Mouse (Mus musculus) heart, embryonic 10.5 days (tissue): ENCODE measurements around the gene Bcl7b. TPM values are rescaled to one million over a fixed set of nuclear protein-coding genes. Genes with fewer than 3 reads are reported as not detected.
A peak's percentile ranks its signal among the peaks of the same experiment; 100 is the strongest.

Experiments
- DNase-seq: peaks from one replicate; pipeline ENCODE4 v3.0.0-alpha.2; 2017; ENCODE audit warnings: low spot score
- H3K27ac ChIP-seq: fragments of 300-500 bp; sonication (generic); 2 replicates; pipeline ENCODE4 v1.5.1; 2016; ENCODE audit warnings: mild to moderate bottlenecking
- H3K27me3 ChIP-seq: fragments of 300-500 bp; sonication (generic); 2 replicates; pipeline ENCODE4 v1.6.1; 2016; ENCODE audit warnings: mild to moderate bottlenecking; ENCODE audit not compliant: poor library complexity, insufficient read depth, severe bottlenecking
- H3K36me3 ChIP-seq: fragments of 300-500 bp; sonication (generic); 2 replicates; pipeline ENCODE4 v1.6.1; 2016; ENCODE audit warnings: mild to moderate bottlenecking, moderate library complexity
- H3K4me1 ChIP-seq: fragments of 300-500 bp; sonication (generic); 2 replicates; pipeline ENCODE4 v1.6.1; 2016; ENCODE audit warnings: mild to moderate bottlenecking
- H3K4me3 ChIP-seq: fragments of 300-500 bp; sonication (generic); 2 replicates; pipeline ENCODE4 v1.5.1; 2016; ENCODE audit warnings: mild to moderate bottlenecking, moderate library complexity
- H3K9me3 ChIP-seq: fragments of 300-500 bp; sonication (generic); 2 replicates; pipeline ENCODE4 v1.6.1; 2016; ENCODE audit warnings: mild to moderate bottlenecking, moderate library complexity
- WGBS: fragments of 180-500 bp; shearing (Covaris S2); methylation state at CpG from one replicate; pipeline ENCODE4 v1.1.7; 2016; 5-methylcytosine and 5-hydroxymethylcytosine counted together
- polyA plus RNA-seq: library from polyadenylated mRNA; unstranded; fragments of >200 nt; fragmentation: Nextera tagmentation; extraction: Ambion mirVana; gene quantifications from 2 replicates; pipeline ENCODE4 v1.2.1, GENCODE M21; 2016

Gene Bcl7b
- polyA plus RNA-seq, 1 experiment from 2014 or later, result 45.3 TPM

DNA sequence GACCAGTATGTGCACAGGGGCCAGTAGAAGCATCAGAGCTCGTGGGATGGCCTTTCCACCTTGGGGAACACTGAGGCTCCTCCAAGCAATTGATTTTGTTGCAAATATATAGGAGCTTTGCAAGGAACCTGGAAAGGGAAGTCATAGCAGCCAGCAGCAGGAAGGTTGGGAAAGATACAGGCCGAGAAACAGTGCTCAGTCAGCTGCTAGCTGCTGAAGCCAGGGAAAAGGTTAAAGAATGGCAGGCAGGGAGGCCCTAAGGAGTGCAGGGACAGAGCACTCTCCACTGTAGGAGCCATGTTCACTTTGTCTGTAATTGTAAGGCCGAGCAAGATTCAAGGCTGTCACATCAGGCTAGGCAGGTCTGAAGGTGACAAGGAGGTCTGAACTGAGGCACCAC is 10.4 kb downstream of the Bcl7b start:
- H3K27me3 ChIP-seq, result no peaks in the 10 kb centered on the region
- DNase-seq, result no peak
- no peaks in the 10 kb centered on the region for H3K9me3 ChIP-seq
- WGBS, result 74% methylated on average over 3 of the region's 3 CpGs
- peaks cover 88% of the 10 kb centered on the region for H3K36me3 ChIP-seq
- peak overlapping the region; percentile 47; the same call in 1 of the 2 replicates for H3K27ac ChIP-seq
- no peaks in the 10 kb centered on the region for H3K4me1 ChIP-seq
- H3K4me3 ChIP-seq, result no peak overlapping the region

DNA sequence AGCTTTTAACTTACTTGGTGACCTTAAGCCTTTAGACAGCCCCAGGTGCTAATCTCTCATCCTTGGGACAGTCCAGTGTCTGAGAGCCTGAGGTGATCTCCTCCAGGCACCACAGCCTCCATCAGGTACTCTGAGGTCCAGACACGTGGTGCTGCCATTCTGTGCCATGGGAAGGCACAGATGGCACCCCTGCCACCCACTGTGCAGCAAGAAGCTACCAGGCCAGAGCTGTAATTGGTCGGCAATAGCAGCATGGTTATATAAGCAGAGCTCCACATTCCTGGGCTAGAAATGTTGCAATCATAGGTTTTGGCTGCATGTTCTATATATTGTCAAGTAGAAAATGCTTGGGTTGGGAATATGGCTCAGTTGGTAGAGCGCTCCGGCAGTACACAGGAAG is 10.9 kb downstream of the Bcl7b start:
- WGBS, result 88% methylated on average over 4 of the region's 4 CpGs
- H3K9me3 ChIP-seq, result no peaks in the 10 kb centered on the region
- H3K36me3 ChIP-seq, result peaks cover 83% of the 10 kb centered on the region
- H3K4me1 ChIP-seq, result no peaks in the 10 kb centered on the region
- no peak overlapping the region for H3K4me3 ChIP-seq
- H3K27ac ChIP-seq, result no peak overlapping the region
- no peak for DNase-seq
- H3K27me3 ChIP-seq, result no peaks in the 10 kb centered on the region

- H3K4me1 ChIP-seq, result no peaks in the 10 kb centered on the region
- no peak for DNase-seq
- H3K4me3 ChIP-seq, result no peak overlapping the region
- H3K27me3 ChIP-seq, result no peaks in the 10 kb centered on the region
- peaks cover 78% of the 10 kb centered on the region for H3K36me3 ChIP-seq
- WGBS, result 89% methylated on average over 7 of the region's 7 CpGs
- no peak overlapping the region for H3K27ac ChIP-seq
- no peaks in the 10 kb centered on the region for H3K9me3 ChIP-seq
These were observed 11.5 kb downstream of the Bcl7b start for GRCm38 (mm10) chr5:135179616-135180015.

- Histone ChIP-seq H3K4me3 (no peak overlapping the region), H3K9me3 (no peaks in the 10 kb centered on the region), H3K27me3 (no peaks in the 10 kb centered on the region), H3K36me3 (peaks cover 71% of the 10 kb centered on the region), H3K4me1 (no peaks in the 10 kb centered on the region), H3K27ac (no peak overlapping the region)
- no peak for DNase-seq
- WGBS, result 92% methylated on average over 14 of the region's 14 CpGs
These were observed 12.7 kb downstream of the Bcl7b start for GRCm38 (mm10) chr5:135180796-135181195.

GRCm38 (mm10) chr5:135181776-135182175 is 13.7 kb downstream of the Bcl7b start:
- 80% methylated on average over 6 of the region's 6 CpGs for WGBS
- DNase-seq, result no peak
- Histone ChIP-seq H3K27me3 (no peaks in the 10 kb centered on the region), H3K4me1 (no peaks in the 10 kb centered on the region), H3K36me3 (peaks cover 66% of the 10 kb centered on the region), H3K9me3 (no peaks in the 10 kb centered on the region), H3K4me3 (no peak overlapping the region), H3K27ac (no peak overlapping the region)

DNA sequence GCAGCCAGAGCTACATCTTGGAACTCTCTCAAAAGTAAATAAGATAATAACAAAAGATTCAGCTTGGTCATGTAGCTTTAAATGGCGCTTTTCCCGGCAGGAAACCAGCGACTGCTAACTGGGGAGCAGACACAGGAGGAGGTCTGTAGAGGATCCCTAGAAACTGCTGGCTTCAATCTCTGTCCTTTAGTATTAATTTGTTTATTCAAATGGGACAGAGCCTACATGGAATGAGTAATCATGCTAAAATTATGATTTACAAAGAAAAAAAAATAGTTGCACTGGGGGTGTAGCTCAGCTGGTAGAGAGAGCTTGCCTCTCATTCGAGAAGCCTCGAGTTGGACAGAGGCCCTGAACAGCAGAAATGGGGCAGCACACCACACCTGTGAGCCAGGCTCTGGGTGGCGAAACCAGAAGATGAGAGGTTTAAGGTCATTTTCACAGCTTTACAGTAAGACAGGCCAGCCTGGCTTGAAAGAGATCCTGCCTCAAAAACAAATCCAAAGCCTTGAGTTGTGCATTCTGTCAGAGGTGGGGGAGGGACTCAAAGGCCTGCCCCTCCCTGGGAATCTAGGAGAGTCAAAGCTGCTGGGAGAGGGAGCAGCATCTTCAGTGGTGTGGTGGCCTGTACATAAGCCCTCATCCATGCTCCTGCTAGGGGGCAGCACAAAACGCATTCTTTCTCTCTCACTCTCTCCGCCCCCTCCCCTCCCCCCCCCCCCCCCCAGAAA is 15.2 kb downstream of the Bcl7b start:
- Histone ChIP-seq H3K27me3 (no peaks in the 10 kb centered on the region), H3K4me3 (no peak overlapping the region), H3K36me3 (peaks cover 51% of the 10 kb centered on the region), H3K9me3 (no peaks in the 10 kb centered on the region), H3K4me1 (no peaks in the 10 kb centered on the region), H3K27ac (no peak overlapping the region)
- DNase-seq, result no peak
- WGBS, result 58% methylated on average over 8 of the region's 8 CpGs

DNA sequence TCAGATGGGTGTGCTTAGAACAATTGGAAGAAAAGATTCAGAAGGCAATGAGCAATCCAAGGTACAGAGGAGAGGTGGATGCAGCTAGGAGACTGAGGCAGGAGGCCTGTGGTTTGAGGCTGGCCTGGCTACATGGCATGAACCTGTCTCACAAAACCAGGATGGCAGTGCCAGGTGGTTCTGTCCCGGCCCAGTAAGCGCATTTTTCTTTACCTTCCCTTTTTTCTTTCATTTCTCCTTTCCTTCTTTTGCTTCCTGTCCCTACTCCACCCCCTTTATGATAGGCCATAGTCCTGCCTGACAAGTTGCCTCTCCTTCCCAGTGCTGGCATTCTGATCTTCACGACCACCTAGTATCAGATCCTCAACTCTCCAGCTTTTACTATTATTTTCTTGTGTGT is 16.9 kb downstream of the Bcl7b start:
- no peak for DNase-seq
- H3K4me3 ChIP-seq, result no peak overlapping the region
- WGBS, result 91% methylated on average over 3 of the region's 3 CpGs
- peaks cover 40% of the 10 kb centered on the region for H3K36me3 ChIP-seq
- no peaks in the 10 kb centered on the region for H3K27me3 ChIP-seq
- no peaks in the 10 kb centered on the region for H3K9me3 ChIP-seq
- H3K27ac ChIP-seq, result no peak overlapping the region
- peaks cover 14% of the 10 kb centered on the region; the same call in 1 of the 2 replicates for H3K4me1 ChIP-seq

DNA sequence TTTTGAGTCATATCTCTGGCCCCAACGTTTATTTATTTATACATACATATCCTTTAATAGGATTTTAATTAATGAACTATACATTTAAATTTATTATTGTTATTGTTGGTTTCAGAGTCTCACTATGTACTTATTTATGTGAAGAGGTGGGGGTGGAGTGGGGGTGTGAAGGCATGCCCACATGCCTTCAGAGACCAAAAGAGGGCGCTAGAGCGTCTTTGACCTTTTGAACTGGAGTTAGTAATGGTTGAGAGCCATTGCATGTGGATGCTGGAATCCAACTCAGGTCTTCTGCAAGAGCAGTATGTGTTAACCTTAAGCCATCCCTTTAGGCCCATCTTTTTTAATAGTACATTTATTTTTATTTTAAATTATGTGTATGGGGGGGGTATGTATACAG is 17.5 kb downstream of the Bcl7b start:
- Histone ChIP-seq H3K27ac (peak overlapping the region; percentile 99; the same call in 1 of the 2 replicates), H3K4me1 (peaks cover 15% of the 10 kb centered on the region; the same call in 1 of the 2 replicates), H3K4me3 (peak overlapping the region; percentile 98; the same call in 1 of the 2 replicates), H3K9me3 (no peaks in the 10 kb centered on the region), H3K27me3 (no peaks in the 10 kb centered on the region), H3K36me3 (peaks cover 39% of the 10 kb centered on the region)
- no peak for DNase-seq
- 39% methylated on average over 3 of the region's 3 CpGs for WGBS

DNA sequence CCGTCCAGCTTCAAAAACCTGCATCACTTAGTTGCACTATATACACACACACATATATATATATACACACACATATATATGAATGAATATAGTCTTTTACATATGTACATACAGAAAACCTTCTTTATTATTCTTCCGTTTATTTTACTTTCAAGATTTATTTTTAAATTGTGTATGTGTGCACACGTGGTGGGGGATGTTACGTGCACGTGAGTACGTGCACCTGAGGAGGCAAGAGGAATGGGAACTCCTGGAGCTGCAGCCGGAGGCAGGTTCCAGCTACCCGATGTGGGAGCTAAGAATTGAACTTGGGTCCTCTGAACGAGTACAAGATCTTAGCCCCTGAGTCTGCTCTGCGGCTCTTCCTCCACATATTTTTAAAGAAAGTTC is 18.1 kb downstream of the Bcl7b start:
- no peaks in the 10 kb centered on the region for H3K9me3 ChIP-seq
- no peaks in the 10 kb centered on the region for H3K27me3 ChIP-seq
- no peak for DNase-seq
- H3K4me3 ChIP-seq, result peak overlapping the region; percentile 98
- peak overlapping the region; percentile 99 for H3K27ac ChIP-seq
- peaks cover 35% of the 10 kb centered on the region for H3K36me3 ChIP-seq
- H3K4me1 ChIP-seq, result peaks cover 15% of the 10 kb centered on the region; the same call in 1 of the 2 replicates
- WGBS, result 21% methylated on average over 10 of the region's 10 CpGs

DNA sequence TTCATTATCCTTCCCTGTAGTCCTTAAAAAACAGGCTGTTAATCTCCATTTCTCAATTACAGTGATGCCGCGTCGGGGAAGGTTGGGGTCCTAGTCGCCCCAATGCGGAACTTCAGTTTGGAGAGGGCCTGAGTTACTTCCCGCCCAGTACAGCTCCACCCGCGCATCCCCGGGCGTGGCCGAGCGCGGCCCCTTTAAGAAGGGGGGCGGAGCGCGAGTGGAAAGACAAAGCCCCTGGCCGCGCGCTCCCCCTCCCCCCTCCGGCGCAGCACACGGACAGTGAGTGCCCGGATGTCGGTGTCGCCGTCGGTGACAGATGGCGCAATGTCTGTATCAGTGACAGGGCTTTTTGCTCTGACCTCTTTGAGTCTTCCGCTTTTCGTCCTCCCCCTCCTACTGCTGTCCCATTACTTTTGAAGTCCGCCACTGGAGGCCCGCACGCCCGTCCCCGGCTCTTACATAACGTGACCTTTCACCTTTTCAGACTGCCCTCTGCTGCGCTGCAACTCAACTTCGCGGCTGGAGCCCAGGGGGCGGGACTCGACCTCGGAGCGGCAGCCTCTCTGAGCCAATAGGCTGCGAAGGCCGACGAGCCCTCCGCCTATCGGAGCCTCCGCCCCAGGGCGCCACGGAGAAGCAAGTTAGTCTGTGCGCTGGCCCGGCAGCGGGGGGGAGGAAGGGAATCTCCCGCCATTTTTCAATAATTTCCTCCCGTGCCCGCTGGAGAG is 18.7 kb downstream of the Bcl7b start, which contains the start of gene Baz1b:
TSS of gene Baz1b (plus strand) at position 644 of the 728 bp plus-strand sequence.
- no peaks in the 10 kb centered on the region for H3K9me3 ChIP-seq
- DNase-seq, result peak; percentile 99
- peaks cover 30% of the 10 kb centered on the region for H3K36me3 ChIP-seq
- peak within 1 kb of the TSS; percentile 98 for H3K4me3 ChIP-seq
- peaks cover 15% of the 10 kb centered on the region; the same call in 1 of the 2 replicates for H3K4me1 ChIP-seq
- WGBS, result under 1% methylated on average over 57 of the region's 57 CpGs
- no peaks in the 10 kb centered on the region for H3K27me3 ChIP-seq
- peak within 1 kb of the TSS; percentile 99 for H3K27ac ChIP-seq

GRCm38 (mm10) chr5:135187349-135188213 is 19.5 kb downstream of the Bcl7b start:
- under 1% methylated on average over 101 of the region's 102 CpGs for WGBS
- H3K27me3 ChIP-seq, result no peaks in the 10 kb centered on the region
- H3K4me3 ChIP-seq, result peak overlapping the region; percentile 98
- H3K27ac ChIP-seq, result peak overlapping the region; percentile 99
- no peaks in the 10 kb centered on the region for H3K9me3 ChIP-seq
- peaks cover 25% of the 10 kb centered on the region for H3K36me3 ChIP-seq
- no peak for DNase-seq
- peaks cover 16% of the 10 kb centered on the region; the same call in 1 of the 2 replicates for H3K4me1 ChIP-seq

DNA sequence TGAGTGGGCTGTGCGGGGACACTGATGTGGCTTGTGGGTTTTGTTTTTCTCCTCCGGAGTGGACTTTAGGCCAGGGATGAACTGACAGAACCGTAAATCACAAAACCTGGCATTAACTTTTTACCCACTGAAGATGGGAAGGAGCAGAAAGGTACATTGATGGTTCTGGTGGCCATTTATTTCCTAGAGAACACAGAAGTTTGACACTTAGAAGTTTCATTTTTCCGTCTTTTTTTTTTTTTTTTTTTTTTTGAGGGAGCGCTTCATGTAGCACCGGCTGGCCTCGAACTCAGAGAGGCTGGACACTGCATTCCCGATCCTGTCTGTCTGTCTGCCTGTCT is 20.1 kb downstream of the Bcl7b start:
- Histone ChIP-seq H3K4me3 (peak overlapping the region; percentile 98), H3K9me3 (no peaks in the 10 kb centered on the region), H3K27ac (peak overlapping the region; percentile 99), H3K27me3 (no peaks in the 10 kb centered on the region), H3K4me1 (peaks cover 19% of the 10 kb centered on the region; the same call in 1 of the 2 replicates), H3K36me3 (peaks cover 23% of the 10 kb centered on the region)
- under 1% methylated on average over 8 of the region's 8 CpGs for WGBS
- DNase-seq, result no peak
